Mouse (Mus musculus): ENCODE measurements around the gene Rai1.

Gene Rai1

DNA sequence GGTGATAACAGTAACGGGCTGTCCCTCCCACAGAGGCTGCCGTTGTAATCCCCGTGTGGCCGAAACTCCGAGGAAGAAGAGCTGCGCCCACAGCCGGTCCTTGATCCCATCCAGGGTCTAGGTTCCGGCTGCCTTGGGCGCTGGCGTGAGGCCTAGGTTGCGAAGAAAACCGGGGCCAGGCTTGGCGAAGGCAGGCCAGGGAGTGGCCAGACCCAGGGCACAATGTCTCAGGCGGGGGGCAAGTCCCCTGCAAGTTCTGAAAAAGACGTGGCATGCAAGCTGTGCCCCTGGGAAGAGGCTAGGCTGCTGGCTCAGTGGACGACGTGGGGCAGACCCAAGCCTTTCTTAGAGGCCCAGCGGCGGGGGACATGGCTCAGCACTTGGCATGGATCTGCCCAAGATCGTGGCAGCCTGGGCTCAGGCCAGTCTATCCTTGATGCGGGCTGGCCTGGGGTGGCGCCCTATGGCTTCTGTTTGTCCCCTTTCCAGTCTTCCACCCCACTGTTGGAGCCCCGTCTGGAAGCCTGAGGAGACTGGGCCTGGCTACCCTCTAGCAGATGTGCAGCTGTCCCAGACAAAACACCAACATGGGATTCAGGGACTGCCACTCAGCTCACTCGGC is 93.3 kb downstream of the Rai1 start:
- peak overlapping the region; percentile 39; the same call in 1 of the 2 replicates for H3K4me3 ChIP-seq (replicated peaks; ENCODE audit: low read length)
- TF ChIP-seq NANOG (IDR thresholded peaks at IDR 0.05; ENCODE audit: borderline replicate concordance, low read length) (no peak), POU5F1 (IDR thresholded peaks at IDR 0.05; ENCODE audit: borderline replicate concordance, low read length) (no peak), CTCF (conservative IDR thresholded peaks at IDR 0.05; ENCODE audit: low read length) (no peak)
- peaks cover 78% of the 10 kb centered on the region for H3K36me3 ChIP-seq (ENCODE audit: insufficient read depth, low read length)
- no peaks in the 10 kb centered on the region for H3K27me3 ChIP-seq (ENCODE audit: insufficient read depth, low read length)
- H3K9me3 ChIP-seq (ENCODE audit: low read length) = no peaks in the 10 kb centered on the region
- peaks cover 52% of the 10 kb centered on the region for H3K4me1 ChIP-seq (replicated peaks; ENCODE audit: low read depth, low read length)

DNA sequence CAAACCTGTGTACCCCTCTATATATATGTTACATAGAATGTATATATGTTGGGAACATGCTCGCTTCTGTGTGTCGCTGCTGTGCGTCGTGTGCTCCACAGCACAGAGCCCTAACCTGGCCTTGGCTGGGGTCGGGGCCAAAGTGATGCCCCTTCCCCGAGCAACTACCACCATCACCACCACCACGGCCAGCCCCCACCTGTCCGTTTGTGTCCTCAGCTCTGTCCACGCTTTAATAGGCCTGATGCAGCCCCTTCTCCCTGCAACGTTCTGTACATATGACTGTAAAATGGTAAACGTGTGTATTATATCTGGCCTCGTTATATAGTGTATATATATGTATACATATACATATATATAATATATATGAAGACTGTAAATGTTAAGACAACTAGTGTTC is 93.8 kb downstream of the Rai1 start:
- no peak for TF ChIP-seq NANOG (IDR thresholded peaks at IDR 0.05; ENCODE audit: borderline replicate concordance, low read length)
- TF ChIP-seq CTCF (conservative IDR thresholded peaks at IDR 0.05; ENCODE audit: low read length) = no peak
- no peak for TF ChIP-seq POU5F1 (IDR thresholded peaks at IDR 0.05; ENCODE audit: borderline replicate concordance, low read length)
- Histone ChIP-seq H3K4me1 (replicated peaks; ENCODE audit: low read depth, low read length) (peaks cover 57% of the 10 kb centered on the region), H3K27me3 (ENCODE audit: insufficient read depth, low read length) (no peaks in the 10 kb centered on the region), H3K9me3 (ENCODE audit: low read length) (no peaks in the 10 kb centered on the region), H3K4me3 (replicated peaks; ENCODE audit: low read length) (no peak overlapping the region; the same call in 1 of the 2 replicates), H3K36me3 (ENCODE audit: insufficient read depth, low read length) (peaks cover 83% of the 10 kb centered on the region)

DNA sequence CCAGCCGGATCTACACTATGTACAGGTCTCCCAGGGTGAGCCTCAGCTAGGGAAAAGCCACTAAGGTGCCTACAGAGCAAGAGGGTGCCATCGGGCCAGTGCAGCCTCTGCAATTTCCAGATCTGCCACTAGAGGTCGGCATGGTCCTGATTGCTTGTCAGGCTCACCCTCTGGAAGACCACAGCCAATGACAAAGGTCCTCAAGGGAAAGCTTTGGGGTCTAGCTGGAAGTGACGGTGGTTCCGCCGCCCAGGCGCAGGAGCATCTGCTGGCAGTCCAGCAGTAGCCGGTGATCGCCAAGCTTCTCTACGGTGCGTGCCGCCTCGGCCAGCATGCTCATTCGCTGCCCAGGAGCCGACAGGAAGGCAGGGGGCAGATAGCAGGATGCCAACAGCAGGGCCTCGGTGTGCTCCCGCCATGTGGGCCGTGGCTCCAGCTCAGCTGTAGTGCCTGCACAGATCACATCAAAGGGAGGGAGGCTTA is 94.9 kb downstream of the Rai1 start:
- no peak for TF ChIP-seq NANOG (IDR thresholded peaks at IDR 0.05; ENCODE audit: borderline replicate concordance, low read length)
- no peak for TF ChIP-seq POU5F1 (IDR thresholded peaks at IDR 0.05; ENCODE audit: borderline replicate concordance, low read length)
- peak; percentile 100 for TF ChIP-seq CTCF (conservative IDR thresholded peaks at IDR 0.05; ENCODE audit: low read length)
- Histone ChIP-seq H3K9me3 (ENCODE audit: low read length) (no peaks in the 10 kb centered on the region), H3K27me3 (ENCODE audit: insufficient read depth, low read length) (no peaks in the 10 kb centered on the region), H3K4me1 (replicated peaks; ENCODE audit: low read depth, low read length) (peaks cover 68% of the 10 kb centered on the region), H3K36me3 (ENCODE audit: insufficient read depth, low read length) (peaks cover 86% of the 10 kb centered on the region), H3K4me3 (replicated peaks; ENCODE audit: low read length) (peak overlapping the region; percentile 54)

DNA sequence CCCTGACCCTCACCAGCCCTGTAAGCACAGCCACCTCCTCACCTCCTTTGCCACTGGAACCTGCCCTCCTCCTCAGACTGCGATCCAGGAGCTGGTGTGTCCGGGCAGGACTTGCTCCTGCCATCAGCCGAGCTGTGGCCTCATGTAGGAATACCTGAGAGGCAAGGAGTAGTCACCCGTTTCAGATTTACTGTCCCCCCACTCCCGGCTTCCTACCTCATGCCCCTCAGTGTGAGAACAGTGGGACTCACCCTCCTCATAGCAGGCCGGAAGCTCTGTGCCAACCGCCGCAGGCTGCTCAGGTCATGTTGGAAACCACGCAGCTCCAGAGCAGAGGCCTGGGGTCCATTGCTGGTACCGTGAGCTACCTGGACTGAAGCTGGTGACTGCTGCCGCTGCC is 95.6 kb downstream of the Rai1 start:
- Histone ChIP-seq H3K4me1 (replicated peaks; ENCODE audit: low read depth, low read length) (peaks cover 75% of the 10 kb centered on the region), H3K27me3 (ENCODE audit: insufficient read depth, low read length) (no peaks in the 10 kb centered on the region), H3K4me3 (replicated peaks; ENCODE audit: low read length) (0 out of 2 replicates have a peak overlapping the region, but pooled peaks have one; percentile 54), H3K9me3 (ENCODE audit: low read length) (no peaks in the 10 kb centered on the region), H3K36me3 (ENCODE audit: insufficient read depth, low read length) (peaks cover 93% of the 10 kb centered on the region)
- TF ChIP-seq CTCF (conservative IDR thresholded peaks at IDR 0.05; ENCODE audit: low read length) (no peak), POU5F1 (IDR thresholded peaks at IDR 0.05; ENCODE audit: borderline replicate concordance, low read length) (no peak), NANOG (IDR thresholded peaks at IDR 0.05; ENCODE audit: borderline replicate concordance, low read length) (no peak)

DNA sequence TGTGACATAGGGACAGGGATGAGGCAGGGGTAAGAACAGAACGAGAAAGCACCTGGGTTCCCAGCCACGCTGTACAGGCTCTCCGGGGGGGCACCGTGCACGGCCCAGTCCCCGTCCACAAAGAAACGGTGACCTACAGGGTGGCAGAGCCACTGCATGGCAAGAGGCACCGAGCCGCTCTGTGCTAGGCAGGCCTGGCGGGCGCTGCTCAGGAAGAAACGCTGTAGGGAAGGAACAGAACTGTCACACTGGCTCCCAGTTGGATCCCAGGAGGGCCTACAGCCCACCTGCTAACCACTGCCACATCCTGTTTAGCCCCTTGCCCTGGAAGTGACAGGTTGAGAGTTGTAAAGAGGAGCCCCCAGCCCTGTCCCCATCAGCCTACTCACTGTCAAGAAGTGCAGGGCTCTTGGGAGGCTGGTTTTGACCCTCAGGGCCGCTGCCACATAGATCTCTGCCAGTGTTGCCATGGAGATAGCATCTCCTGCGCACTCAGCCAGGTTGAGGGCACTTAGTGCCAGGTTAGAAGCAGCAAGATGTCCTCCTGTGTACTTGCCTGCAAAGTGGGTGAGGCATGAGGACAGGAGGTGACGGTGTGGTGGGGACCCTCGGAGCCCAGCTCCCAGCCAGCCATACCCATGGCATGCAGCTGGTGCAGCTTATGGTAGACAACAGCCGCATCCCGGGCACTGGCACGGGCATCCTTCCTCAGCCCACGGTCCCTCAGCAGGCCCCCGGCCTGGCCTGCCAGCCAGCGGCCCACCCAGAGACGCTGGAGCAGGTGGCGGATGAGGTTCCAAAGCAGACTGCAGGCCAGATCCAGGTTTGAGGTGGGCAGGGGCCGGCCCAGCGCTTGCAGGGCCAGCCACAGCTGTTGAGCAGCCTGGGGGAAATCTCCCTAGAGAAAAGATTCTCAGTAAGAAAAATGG is 98.2 kb downstream of the Rai1 start:
- Histone ChIP-seq H3K36me3 (ENCODE audit: insufficient read depth, low read length) (peaks cover 99% of the 10 kb centered on the region), H3K9me3 (ENCODE audit: low read length) (no peaks in the 10 kb centered on the region), H3K27me3 (ENCODE audit: insufficient read depth, low read length) (no peaks in the 10 kb centered on the region), H3K4me3 (replicated peaks; ENCODE audit: low read length) (no peak overlapping the region), H3K4me1 (replicated peaks; ENCODE audit: low read depth, low read length) (peaks cover 85% of the 10 kb centered on the region)
- no peak for TF ChIP-seq POU5F1 (IDR thresholded peaks at IDR 0.05; ENCODE audit: borderline replicate concordance, low read length)
- no peak for TF ChIP-seq NANOG (IDR thresholded peaks at IDR 0.05; ENCODE audit: borderline replicate concordance, low read length)
- no peak for TF ChIP-seq CTCF (conservative IDR thresholded peaks at IDR 0.05; ENCODE audit: low read length)

DNA sequence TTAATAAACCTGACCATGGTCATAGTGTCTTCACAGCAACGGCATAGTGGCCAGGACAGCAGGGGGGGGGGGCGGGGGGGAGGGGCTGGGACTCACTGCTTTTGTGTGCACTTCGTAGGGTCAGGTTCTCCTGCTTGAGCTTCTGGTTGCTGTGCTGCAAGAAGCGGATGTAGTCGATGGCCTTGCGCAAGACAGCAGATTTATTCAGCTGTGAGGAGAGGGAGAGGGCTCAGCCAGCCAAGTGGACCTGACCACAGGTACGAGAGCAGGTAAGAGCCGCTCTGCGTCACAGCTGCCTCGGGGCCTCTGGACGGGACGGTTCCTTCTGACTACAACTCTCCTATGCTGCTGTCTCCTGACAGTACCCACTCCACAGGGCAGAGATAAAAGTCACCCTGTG is 100.2 kb downstream of the Rai1 start:
- Histone ChIP-seq H3K27me3 (ENCODE audit: insufficient read depth, low read length) (no peaks in the 10 kb centered on the region), H3K36me3 (ENCODE audit: insufficient read depth, low read length) (peaks cover 87% of the 10 kb centered on the region), H3K4me1 (replicated peaks; ENCODE audit: low read depth, low read length) (peaks cover 94% of the 10 kb centered on the region), H3K9me3 (ENCODE audit: low read length) (no peaks in the 10 kb centered on the region), H3K4me3 (replicated peaks; ENCODE audit: low read length) (no peak overlapping the region)
- TF ChIP-seq CTCF (conservative IDR thresholded peaks at IDR 0.05; ENCODE audit: low read length) (no peak), POU5F1 (IDR thresholded peaks at IDR 0.05; ENCODE audit: borderline replicate concordance, low read length) (no peak), NANOG (IDR thresholded peaks at IDR 0.05; ENCODE audit: borderline replicate concordance, low read length) (no peak)

DNA sequence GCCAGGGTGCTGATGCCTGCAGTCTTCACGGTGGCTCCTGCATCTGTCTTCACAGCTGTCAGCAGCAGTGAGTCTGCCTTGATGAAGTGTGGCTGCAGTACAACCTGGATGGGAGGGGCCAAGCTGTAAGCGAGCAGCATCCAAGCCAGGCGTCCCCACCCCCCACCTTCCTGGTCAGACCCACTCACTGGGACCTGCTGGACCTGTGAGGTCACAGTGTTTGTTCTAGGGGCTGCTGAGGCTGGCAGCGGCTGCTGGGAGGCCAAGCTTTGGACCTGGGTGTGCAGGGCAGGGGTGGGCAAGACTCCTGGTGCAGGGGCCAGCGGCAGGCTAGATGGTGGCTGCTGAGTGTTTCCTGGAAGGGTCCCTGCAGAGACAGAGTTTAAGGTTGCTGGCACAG is 101.4 kb downstream of the Rai1 start:
- Histone ChIP-seq H3K4me1 (replicated peaks; ENCODE audit: low read depth, low read length) (peaks cover 90% of the 10 kb centered on the region), H3K27me3 (ENCODE audit: insufficient read depth, low read length) (no peaks in the 10 kb centered on the region), H3K36me3 (ENCODE audit: insufficient read depth, low read length) (peaks cover 75% of the 10 kb centered on the region), H3K4me3 (replicated peaks; ENCODE audit: low read length) (no peak overlapping the region), H3K9me3 (ENCODE audit: low read length) (no peaks in the 10 kb centered on the region)
- no peak for TF ChIP-seq CTCF (conservative IDR thresholded peaks at IDR 0.05; ENCODE audit: low read length)
- no peak for TF ChIP-seq POU5F1 (IDR thresholded peaks at IDR 0.05; ENCODE audit: borderline replicate concordance, low read length)

DNA sequence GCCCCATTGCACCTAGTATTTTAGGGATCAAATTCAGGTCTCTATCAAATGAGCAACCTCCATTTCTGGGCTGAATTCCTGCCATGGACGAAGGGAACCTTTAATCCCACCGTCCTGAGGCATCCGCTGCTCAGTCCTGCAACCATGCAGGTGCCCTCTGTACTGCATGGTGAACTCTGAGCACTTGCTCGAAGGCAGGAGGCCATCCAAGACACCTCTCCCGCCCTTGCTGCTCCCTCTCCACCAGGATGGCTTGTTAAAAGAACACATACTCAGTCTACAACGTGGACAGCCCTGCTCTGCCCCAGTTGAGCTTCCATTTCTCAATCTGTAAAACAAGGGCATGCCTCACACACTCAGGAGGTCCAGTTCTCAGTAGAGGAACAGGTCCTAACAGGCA is 103.4 kb downstream of the Rai1 start:
- peaks cover 55% of the 10 kb centered on the region for H3K36me3 ChIP-seq (ENCODE audit: insufficient read depth, low read length)
- H3K9me3 ChIP-seq (ENCODE audit: low read length) = no peaks in the 10 kb centered on the region
- no peaks in the 10 kb centered on the region for H3K27me3 ChIP-seq (ENCODE audit: insufficient read depth, low read length)
- peaks cover 96% of the 10 kb centered on the region for H3K4me1 ChIP-seq (replicated peaks; ENCODE audit: low read depth, low read length)
- H3K4me3 ChIP-seq (replicated peaks; ENCODE audit: low read length) = peak overlapping the region; percentile 78
- no peak for TF ChIP-seq NANOG (IDR thresholded peaks at IDR 0.05; ENCODE audit: borderline replicate concordance, low read length)
- TF ChIP-seq CTCF (conservative IDR thresholded peaks at IDR 0.05; ENCODE audit: low read length) = no peak
- no peak for TF ChIP-seq POU5F1 (IDR thresholded peaks at IDR 0.05; ENCODE audit: borderline replicate concordance, low read length)

Measured in E14TG2a.4 (cell line).